Mouse (Mus musculus) kidney, adult 2 months (tissue): ENCODE data around the gene Nr1h3. TPM values are rescaled to one million over a fixed set of nuclear protein-coding genes. Genes with fewer than 3 reads are reported as not detected.

Source experiments
- DNase-seq: peaks from one replicate; pipeline ENCODE4 v3.0.0; 2021
- H3K27ac ChIP-seq: fragments of 200-500 bp; 2 replicates; pipeline ENCODE4 v1.5.1; 2012; ENCODE audit warnings: low read depth, low read length, control low read depth, inconsistent platforms; ENCODE audit not compliant: insufficient read depth
- H3K27me3 ChIP-seq: fragments of 200-500 bp; replicated peaks from 2 replicates; pipeline ENCODE4 v1.6.1; 2012; ENCODE audit warnings: mild to moderate bottlenecking, moderate library complexity, low read length, inconsistent platforms; ENCODE audit not compliant: control insufficient read depth, insufficient read depth
- H3K36me3 ChIP-seq: fragments of 200-500 bp; 2 replicates; pipeline ENCODE4 v1.6.1; 2012; ENCODE audit warnings: mild to moderate bottlenecking, moderate library complexity, low read length, inconsistent platforms; ENCODE audit not compliant: control insufficient read depth, insufficient read depth
- H3K4me1 ChIP-seq: fragments of 200-500 bp; 2 replicates; pipeline ENCODE4 v1.6.1; 2011; ENCODE audit warnings: low read length; ENCODE audit not compliant: control insufficient read depth, insufficient read depth
- H3K4me3 ChIP-seq: fragments of 200-500 bp; 2 replicates; pipeline ENCODE4 v1.5.1; 2011; ENCODE audit warnings: mild to moderate bottlenecking, low read depth, low read length, control low read depth; ENCODE audit not compliant: insufficient read depth
- CTCF ChIP-seq: fragments of 200-500 bp; conservative IDR thresholded peaks from 2 replicates; pipeline ENCODE4 v1.5.1; 2011; ENCODE audit warnings: low read depth, mild to moderate bottlenecking, control low read depth, low read length, moderate library complexity, mixed read lengths; ENCODE audit not compliant: insufficient read depth, insufficient read length
- POLR2A ChIP-seq: fragments of 200-500 bp; IDR thresholded peaks from one replicate; pipeline ENCODE4 v1.6.1; 2011; ENCODE audit warnings: low read depth, low read length, control low read depth
- WGBS: fragments of 180-500 bp; shearing (Covaris S2); methylation state at CpG from one replicate; pipeline ENCODE4 v1.1.7; 2018; 5-methylcytosine and 5-hydroxymethylcytosine counted together
- polyA plus RNA-seq: library from polyadenylated mRNA; depleted of rRNA; stranded (reverse); fragments of >200 nt; gene quantifications from 2 replicates; pipeline ENCODE4 v1.2.3, GENCODE M21; 2012

Nr1h3 gene
- polyA plus RNA-seq, 1 experiment = 92.2 TPM

GRCm38 (mm10) chr2:91169587-91170322 lies 32.9 kb downstream of the Nr1h3 start:
- Histone ChIP-seq H3K36me3 (no peaks in the 10 kb centered on the region; the same call in none of the 2 replicates), H3K4me3 (no peak overlapping the region), H3K4me1 (no peaks in the 10 kb centered on the region), H3K27ac (no peak overlapping the region), H3K27me3 (no peaks in the 10 kb centered on the region)
- no peak for DNase-seq
- 88% methylated on average over 25 of the region's 25 CpGs for WGBS
- no peak for TF ChIP-seq CTCF
- TF ChIP-seq POLR2A = no peak

DNA sequence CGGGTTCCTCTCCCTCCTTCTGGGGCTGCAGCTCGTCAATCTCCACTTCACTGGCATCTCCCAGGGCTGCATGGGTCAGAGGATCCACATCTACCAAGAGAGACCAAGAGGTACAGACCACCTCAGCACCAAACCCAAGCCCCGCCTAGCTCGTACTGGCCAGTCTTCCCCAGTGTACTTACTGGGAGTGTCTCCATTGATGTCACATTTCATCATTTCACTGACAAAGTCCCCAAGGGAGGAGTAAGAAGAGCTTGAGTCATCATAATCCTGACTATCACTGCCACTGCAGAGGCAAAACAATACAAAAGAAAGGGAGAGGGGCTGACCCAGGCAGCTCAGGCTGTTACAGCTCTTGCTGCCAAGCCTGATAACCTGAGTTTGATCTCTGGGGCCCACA lies 35.0 kb downstream of the Nr1h3 start:
- no peak for DNase-seq
- Histone ChIP-seq H3K4me3 (no peak overlapping the region), H3K27ac (no peak overlapping the region), H3K36me3 (no peaks in the 10 kb centered on the region; the same call in none of the 2 replicates), H3K4me1 (no peaks in the 10 kb centered on the region), H3K27me3 (no peaks in the 10 kb centered on the region)
- no peak for TF ChIP-seq POLR2A
- TF ChIP-seq CTCF = no peak
- WGBS = 83% methylated on average over 4 of the region's 4 CpGs

- TF ChIP-seq CTCF (no peak), POLR2A (no peak)
- Histone ChIP-seq H3K36me3 (no peaks in the 10 kb centered on the region; the same call in none of the 2 replicates), H3K4me3 (no peak overlapping the region), H3K4me1 (no peaks in the 10 kb centered on the region), H3K27ac (no peak overlapping the region), H3K27me3 (no peaks in the 10 kb centered on the region)
- 93% methylated on average over 6 of the region's 6 CpGs for WGBS
- no peak for DNase-seq
Measured at GRCm38 (mm10) chr2:91164991-91165390, 37.6 kb downstream of the Nr1h3 start.

GRCm38 (mm10) chr2:91163532-91163931 lies 39.1 kb downstream of the Nr1h3 start:
- peaks cover 2% of the 10 kb centered on the region for H3K36me3 ChIP-seq
- 85% methylated on average over 5 of the region's 5 CpGs for WGBS
- DNase-seq = no peak
- H3K27ac ChIP-seq = no peak overlapping the region
- H3K4me1 ChIP-seq = no peaks in the 10 kb centered on the region
- TF ChIP-seq POLR2A (no peak), CTCF (no peak)
- no peak overlapping the region for H3K4me3 ChIP-seq
- H3K27me3 ChIP-seq = no peaks in the 10 kb centered on the region

DNA sequence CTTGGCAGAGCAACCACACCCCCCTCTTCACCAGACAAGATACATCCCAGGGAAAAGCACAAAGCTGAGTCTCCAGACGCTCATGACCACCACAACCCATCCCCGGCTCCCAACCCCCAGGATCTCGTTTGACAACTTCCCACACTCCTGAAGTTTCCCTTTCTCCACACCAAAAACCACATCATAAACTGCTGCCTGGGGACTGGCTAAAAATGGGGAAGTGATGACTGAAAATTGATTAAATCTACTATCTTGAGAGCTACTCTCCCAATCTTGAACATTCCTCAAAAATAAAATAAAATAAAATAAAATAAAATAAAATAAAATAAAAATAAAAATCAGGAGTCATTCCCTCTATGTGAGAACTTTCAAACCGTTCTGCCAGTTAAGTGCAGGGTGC lies 39.7 kb downstream of the Nr1h3 start:
- no peak for DNase-seq
- H3K4me3 ChIP-seq = no peak overlapping the region
- peaks cover 4% of the 10 kb centered on the region for H3K36me3 ChIP-seq
- WGBS = 84% methylated on average over 4 of the region's 4 CpGs
- no peak for TF ChIP-seq POLR2A
- TF ChIP-seq CTCF = no peak
- no peak overlapping the region for H3K27ac ChIP-seq
- no peaks in the 10 kb centered on the region for H3K27me3 ChIP-seq
- H3K4me1 ChIP-seq = no peaks in the 10 kb centered on the region

DNA sequence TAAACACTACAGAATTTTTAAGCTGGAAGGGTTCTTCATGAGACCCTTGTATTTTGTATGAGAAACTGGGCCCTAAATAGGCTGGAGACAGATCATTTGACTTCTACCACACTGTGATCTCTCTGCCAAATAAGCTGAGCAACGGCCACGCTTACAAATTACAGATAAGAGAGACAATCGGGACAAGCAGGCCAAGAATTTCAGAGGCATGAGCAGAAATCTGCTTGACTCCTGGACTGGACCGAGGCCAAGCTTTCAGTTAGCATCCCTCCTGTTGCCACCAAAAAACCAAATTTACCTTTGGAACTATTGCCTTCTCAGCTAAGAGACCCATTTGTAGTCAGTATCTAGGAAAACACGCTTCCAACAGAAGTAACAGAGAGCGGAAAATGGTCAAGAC lies 42.0 kb downstream of the Nr1h3 start:
- 75% methylated on average over 6 of the region's 6 CpGs for WGBS
- H3K36me3 ChIP-seq = peaks cover 4% of the 10 kb centered on the region; the same call in 1 of the 2 replicates
- no peaks in the 10 kb centered on the region for H3K27me3 ChIP-seq
- no peak for TF ChIP-seq CTCF
- peak overlapping the region; percentile 70 for H3K27ac ChIP-seq
- H3K4me3 ChIP-seq = no peak overlapping the region
- H3K4me1 ChIP-seq = no peaks in the 10 kb centered on the region
- DNase-seq = peak; percentile 33

DNA sequence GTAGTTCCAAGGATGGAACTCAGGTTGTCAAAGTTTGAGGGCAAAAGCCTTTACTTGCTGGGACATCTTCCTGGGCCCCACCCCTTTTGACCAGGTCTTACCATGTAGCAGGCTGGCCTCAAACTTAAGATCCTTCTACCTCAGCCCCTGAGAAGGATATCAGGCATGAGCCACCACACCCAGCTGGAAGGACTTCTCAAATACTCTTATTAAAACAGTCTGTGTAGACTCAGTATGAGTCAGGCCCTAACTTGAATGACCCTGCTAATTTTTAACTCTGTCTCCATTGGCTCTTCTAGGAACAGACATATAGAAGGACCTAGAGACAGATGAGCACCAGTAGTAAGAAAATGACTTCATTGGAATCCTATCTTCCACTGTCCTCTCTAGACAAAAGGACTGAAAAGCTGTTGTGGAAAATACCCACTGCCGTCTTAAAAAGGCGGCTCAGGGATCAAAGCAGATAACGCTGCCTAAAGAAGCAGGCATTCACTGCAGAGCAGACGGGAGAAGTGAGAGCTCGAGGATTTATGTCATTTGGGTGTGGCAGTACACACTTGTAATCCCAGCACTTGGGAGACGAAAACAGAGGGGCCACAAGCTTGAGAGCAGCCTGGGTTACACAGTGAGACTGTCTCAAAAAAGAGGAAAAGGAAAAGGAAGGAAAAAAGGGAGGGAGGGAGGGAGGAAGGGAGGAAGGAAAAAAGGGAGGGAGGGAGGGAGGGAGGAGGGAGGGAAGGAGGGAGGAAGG lies 45.5 kb downstream of the Nr1h3 start:
- H3K27ac ChIP-seq = no peak overlapping the region
- H3K27me3 ChIP-seq = no peaks in the 10 kb centered on the region
- no peak for DNase-seq
- H3K36me3 ChIP-seq = peaks cover 4% of the 10 kb centered on the region; the same call in 1 of the 2 replicates
- no peak overlapping the region for H3K4me3 ChIP-seq
- WGBS = 56% methylated on average over 6 of the region's 6 CpGs
- TF ChIP-seq CTCF = no peak
- TF ChIP-seq POLR2A = no peak
- H3K4me1 ChIP-seq = no peaks in the 10 kb centered on the region
